Mouse (Mus musculus): Measurements from ENCODE around the gene Sohlh2. TPM values are rescaled to one million over a fixed set of nuclear protein-coding genes. Genes with fewer than 3 reads are reported as not detected.

Gene Sohlh2
- polyA plus RNA-seq (2017; shearing (Covaris generic)), result not detected

GRCm38 (mm10) chr3:55181766-55182165 lies at the start of gene Sohlh2:
Gene Sohlh2 (plus strand): TSS chr3:55182028.

GRCm38 (mm10) chr3:55137039-55137438 lies 44.8 kb upstream of the Sohlh2 start, which contains the start of gene Ccdc169:
Gene Ccdc169 (plus strand): TSS chr3:55137339.

GRCm38 (mm10) chr3:55241730-55242421 lies 60.0 kb downstream of the Sohlh2 start, which contains the start of gene Dclk1:
Gene Dclk1 (plus strand): TSS chr3:55242364.

Other genes starting within 250 kb of the Sohlh2 start
- gene Ccna1, start 126.5 kb upstream of the Sohlh2 start, polyA plus RNA-seq (2017; shearing (Covaris generic)), result not detected
- gene Spg20, start 69.9 kb upstream of the Sohlh2 start, polyA plus RNA-seq (2017; shearing (Covaris generic)), result 33.1 TPM
- 0.20 TPM for gene Ccdc169, start 44.7 kb upstream of the Sohlh2 start, polyA plus RNA-seq (2017; shearing (Covaris generic))
- gene Dclk1, start 60.3 kb downstream of the Sohlh2 start, polyA plus RNA-seq (2017; shearing (Covaris generic)), result 0.35 TPM

Measured in inflammation-experienced regulatory T-cells, adult 16 weeks (primary cell).